Mouse (Mus musculus) Muller cell, postnatal 12 days (primary cell): ENCODE results near the gene Dennd4a.
A peak's percentile ranks its signal among the peaks of the same experiment; 100 is the strongest.

Experiments used
- DNase-seq: peaks from one replicate; pipeline ENCODE4 v3.0.0-alpha.2; 2015; ENCODE audit errors: inconsistent ontology term

Dennd4a gene

GRCm38 (mm10) chr9:64957276-64957675, 146.1 kb downstream of the Dennd4a start:
- no peak for DNase-seq

- peak; percentile 97 for DNase-seq
Observed at GRCm38 (mm10) chr9:64960117-64960977, 149.2 kb downstream of the Dennd4a start, which contains the start of gene Ints14. Gene Ints14 (plus strand): TSS chr9:64960905.

GRCm38 (mm10) chr9:64960978-64961320, 149.8 kb downstream of the Dennd4a start:
- no peak for DNase-seq
